Mouse (Mus musculus) left cerebral cortex, postnatal 4 days (tissue): ENCODE data around the gene Mef2c. TPM values are rescaled to one million over a fixed set of nuclear protein-coding genes. Genes with fewer than 3 reads are reported as not detected.
A peak's percentile ranks its signal among the peaks of the same experiment; 100 is the strongest.

ENCODE experiments used
- DNase-seq: peaks from one replicate; pipeline ENCODE4 v3.0.0-alpha.2; 2022
- intact Hi-C: fragments of 180-260 bp; cut with DNase I; formaldehyde crosslinking; loops from one replicate; pipeline ENCODE4 v1.15.1; 2025
- total RNA-seq, 2 experiments: library from RNA; stranded (reverse); gene quantifications; 2 replicates each; pipeline ENCODE4 v1.2.3; 2021

The Mef2c gene
- total RNA-seq, 2 experiments from 2014 or later: 1,096 to 1,344 TPM

- intact Hi-C loops: loop anchor here (2.0 to 5.0 kb wide), 3 partner anchors 139 to 1874 kb away; partner anchors contain the start of gene Cetn3
- DNase-seq: no peak
Measured at GRCm38 (mm10) chr13:83656773-83657172, 152.9 kb downstream of the Mef2c start.

- DNase-seq: peak; percentile 34
- intact Hi-C loops: loop anchor here (5.0 kb wide), 1 partner anchor 1097 kb away; no protein-coding TSS in a partner anchor
Measured at GRCm38 (mm10) chr13:83660722-83661121, 156.9 kb downstream of the Mef2c start.

- intact Hi-C loops: loop anchor here (5.0 kb wide), 1 partner anchor 1096 kb away; no protein-coding TSS in a partner anchor
Measured at GRCm38 (mm10) chr13:83661166-83661565, 157.3 kb downstream of the Mef2c start.

DNA sequence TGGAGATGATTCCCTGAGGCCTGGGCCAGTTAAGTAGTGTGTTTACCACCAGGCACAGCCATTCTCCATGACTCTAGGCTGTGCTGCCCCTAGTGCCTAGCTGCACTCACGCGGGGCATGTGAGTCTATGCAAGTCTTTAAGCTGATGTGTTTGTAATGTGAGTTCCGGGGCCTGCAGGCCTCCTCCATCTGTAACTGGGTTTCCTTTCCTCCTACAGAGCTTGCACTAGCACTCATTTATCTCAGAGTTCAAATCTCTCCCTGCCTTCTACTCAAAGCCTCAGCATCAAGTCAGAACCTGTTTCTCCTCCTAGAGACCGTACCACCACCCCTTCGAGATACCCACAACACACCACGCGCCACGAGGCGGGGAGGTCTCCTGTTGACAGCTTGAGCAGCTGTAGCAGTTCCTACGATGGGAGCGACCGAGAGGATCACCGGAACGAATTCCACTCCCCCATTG is 158.3 kb downstream of the Mef2c start:
- peak; percentile 53 for DNase-seq
- intact Hi-C loops: loop anchor here (5.0 kb wide), 1 partner anchor 1095 kb away; no protein-coding TSS in a partner anchor

More at GRCm38 (mm10) chr13:83661166-83661565, 157.3 kb downstream of the Mef2c start:
- no peak for DNase-seq

- DNase-seq: no peak
- intact Hi-C loops: no loop called here
Measured at GRCm38 (mm10) chr13:83666179-83666578, 162.3 kb downstream of the Mef2c start.

DNA sequence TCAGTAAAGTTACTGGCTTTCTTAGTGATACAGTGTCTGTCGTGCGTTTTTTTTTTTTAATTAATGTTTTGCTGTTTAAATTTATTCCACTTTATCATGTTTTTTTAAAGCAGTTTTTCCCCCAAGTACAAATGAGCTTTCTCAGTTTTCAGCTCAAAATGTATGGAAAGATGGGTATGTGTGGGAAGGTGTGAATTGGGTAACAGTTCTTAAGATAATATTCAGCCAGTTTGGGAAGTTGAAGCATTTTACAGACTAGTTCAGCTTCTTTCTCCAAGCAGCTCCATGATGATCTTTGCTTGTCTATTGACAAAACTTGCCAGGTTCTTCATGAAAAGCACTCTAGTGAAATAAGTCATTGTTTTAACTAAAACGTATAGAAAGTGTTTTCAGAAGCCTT is 163.2 kb downstream of the Mef2c start:
- DNase-seq: no peak
- intact Hi-C loops: no loop called here

- DNase-seq: no peak
- intact Hi-C loops: no loop called here
Measured at GRCm38 (mm10) chr13:83707611-83708010, 203.8 kb downstream of the Mef2c start.

- intact Hi-C loops: loop anchor here (10.0 kb wide), 1 partner anchor 798 kb away; no protein-coding TSS in a partner anchor
- no peak for DNase-seq
Measured at GRCm38 (mm10) chr13:83712778-83713380, 209.0 kb downstream of the Mef2c start.

- DNase-seq: peak; percentile 29
- intact Hi-C loops: loop anchor here (10.0 kb wide), 1 partner anchor 799 kb away; no protein-coding TSS in a partner anchor
Measured at GRCm38 (mm10) chr13:83713661-83714291, 209.9 kb downstream of the Mef2c start.

- peak; percentile 95 for DNase-seq
Measured at GRCm38 (mm10) chr13:83714466-83715307, 210.9 kb downstream of the Mef2c start.

GRCm38 (mm10) chr13:83715308-83715785 is 211.5 kb downstream of the Mef2c start:
- intact Hi-C loops: loop anchor here (5.0 to 10.0 kb wide), 3 partner anchors 632 to 1042 kb away; no protein-coding TSS in a partner anchor
- DNase-seq: no peak

More at GRCm38 (mm10) chr13:83714466-83715307, 210.9 kb downstream of the Mef2c start:
- intact Hi-C loops: loop anchor here (5.0 to 10.0 kb wide), 3 partner anchors 633 to 1043 kb away; no protein-coding TSS in a partner anchor

DNA sequence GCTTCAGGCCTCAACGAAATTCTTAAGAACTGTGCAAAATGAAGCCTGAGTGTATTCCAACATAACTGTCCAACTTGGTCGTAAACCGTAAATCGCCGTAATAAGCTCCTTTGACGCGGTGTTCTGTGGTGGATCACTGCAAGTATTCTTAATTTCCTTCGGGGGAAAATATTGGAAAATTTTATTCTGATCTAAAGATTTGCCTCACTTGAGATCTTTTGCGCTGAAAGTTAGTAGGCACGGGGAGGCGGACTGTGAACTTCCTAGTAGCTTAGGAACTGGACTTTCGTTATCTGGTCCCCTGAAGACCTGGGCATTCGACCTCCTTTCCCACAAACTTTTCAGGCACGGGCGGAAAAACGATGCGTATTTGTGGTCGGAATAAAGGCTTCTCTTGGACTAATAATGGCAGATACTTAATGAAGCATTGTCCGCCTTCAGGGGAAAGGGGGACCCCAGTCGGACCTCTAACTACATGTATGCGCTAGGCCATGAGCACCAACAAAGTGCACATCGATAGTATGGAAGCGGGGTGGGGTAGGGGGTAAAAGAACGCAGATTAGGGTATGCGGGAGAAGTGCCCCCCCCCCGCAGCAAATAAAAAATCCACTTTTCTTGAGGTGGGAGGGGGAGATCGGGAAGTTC is 212.3 kb downstream of the Mef2c start:
- no peak for DNase-seq
- intact Hi-C loops: loop anchor here (5.0 to 10.0 kb wide), 3 partner anchors 631 to 1041 kb away; no protein-coding TSS in a partner anchor
